Mouse (Mus musculus) CH12.LX (cell line): ENCODE measurements around the gene Ugt1a10. TPM values are rescaled to one million over a fixed set of nuclear protein-coding genes. Genes with fewer than 3 reads are reported as not detected.

Experiments used
- DNase-seq: peaks from one replicate; pipeline ENCODE4 v3.0.0-alpha.2; 2013; ENCODE audit errors: extremely low read depth
- H3K27ac ChIP-seq: 2 replicates; pipeline ENCODE4 v1.5.1; 2012; ENCODE audit warnings: low read depth, mild to moderate bottlenecking, control low read depth, moderate library complexity; ENCODE audit not compliant: insufficient read depth
- H3K27me3 ChIP-seq: replicated peaks from 2 replicates; pipeline ENCODE3; 2012; ENCODE audit warnings: inconsistent platforms
- H3K36me3 ChIP-seq, 2 experiments: replicated peaks in 1 of 2; 2 replicates each; pipeline versions ENCODE3 to v1.6.1; 2012; ENCODE audit warnings: inconsistent platforms in 1 of 2, low read length in 1 of 2, mild to moderate bottlenecking in 1 of 2, mixed read lengths in 1 of 2, moderate library complexity in 1 of 2; ENCODE audit not compliant: control insufficient read depth in 1 of 2, insufficient read depth in 1 of 2
- H3K4me1 ChIP-seq, 2 experiments: 2 replicates each; pipeline ENCODE4 v1.6.1; 2012; ENCODE audit warnings: inconsistent platforms in 1 of 2, moderate library complexity in 1 of 2; ENCODE audit not compliant: insufficient read depth in 2 of 2, control insufficient read depth in 1 of 2
- H3K4me2 ChIP-seq: 2 replicates; pipeline ENCODE4 v1.6.1; 2012; ENCODE audit warnings: low read depth, mild to moderate bottlenecking, control low read depth; ENCODE audit not compliant: poor library complexity, insufficient read depth, severe bottlenecking
- H3K4me3 ChIP-seq, 3 experiments: fragments of 150-350 bp in 1 of 3; sonication (generic) in 1 of 3; replicated peaks in 1 of 3; 2 replicates each; pipeline versions ENCODE3 to v1.5.1; 2011 to 2012; ENCODE audit warnings: low read depth in 2 of 3, low read length in 2 of 3, mild to moderate bottlenecking in 2 of 3, moderate library complexity in 2 of 3, control low read depth in 1 of 3, improper control_type of control experiment in 1 of 3, inconsistent platforms in 1 of 3, mixed read lengths in 1 of 3; ENCODE audit not compliant: poor library complexity in 1 of 3
- H3K79me2 ChIP-seq: replicated peaks from 2 replicates; pipeline ENCODE4 v1.6.1; 2012; ENCODE audit warnings: mild to moderate bottlenecking, moderate library complexity; ENCODE audit not compliant: control insufficient read depth, poor library complexity, insufficient read depth, severe bottlenecking; ENCODE audit errors: extremely low read depth
- H3K9ac ChIP-seq: 2 replicates; pipeline ENCODE4 v1.6.1; 2012; ENCODE audit warnings: low read depth, mild to moderate bottlenecking, control low read depth, moderate library complexity; ENCODE audit not compliant: insufficient read depth
- H3K9me3 ChIP-seq: replicated peaks from 2 replicates; pipeline ENCODE3; 2012; ENCODE audit warnings: low read length, inconsistent platforms, mixed read lengths
- BHLHE40 ChIP-seq: IDR thresholded peaks from 2 replicates; pipeline ENCODE4 v1.6.1; 2011; ENCODE audit warnings: mild to moderate bottlenecking, low read depth, low read length, improper control_type of control experiment
- CHD1 ChIP-seq: IDR thresholded peaks from 2 replicates; pipeline ENCODE4 v1.6.1; 2012; ENCODE audit warnings: low read depth, low read length, improper control_type of control experiment, inconsistent platforms
- EP300 ChIP-seq: IDR thresholded peaks from 2 replicates; pipeline ENCODE4 v1.6.1; 2011; ENCODE audit warnings: low read length, improper control_type of control experiment
- ETS1 ChIP-seq: conservative IDR thresholded peaks from 2 replicates; pipeline ENCODE4 v1.6.1; 2012; ENCODE audit warnings: low read depth, mild to moderate bottlenecking, inconsistent platforms, low read length, improper control_type of control experiment, moderate library complexity
- HCFC1 ChIP-seq: IDR thresholded peaks from 2 replicates; pipeline ENCODE4 v1.6.1; 2012; ENCODE audit warnings: low read depth, mild to moderate bottlenecking, inconsistent platforms, low read length, improper control_type of control experiment
- MAX ChIP-seq: IDR thresholded peaks from 2 replicates; pipeline ENCODE4 v1.6.1; 2011; ENCODE audit warnings: low read length, improper control_type of control experiment
- MAZ ChIP-seq: IDR thresholded peaks from 2 replicates; pipeline ENCODE4 v1.6.1; 2012; ENCODE audit warnings: low read depth, mild to moderate bottlenecking, inconsistent platforms, low read length, improper control_type of control experiment, moderate library complexity
- MEF2A ChIP-seq: IDR thresholded peaks from 2 replicates; pipeline ENCODE4 v1.6.1; 2014; ENCODE audit warnings: low read depth, mild to moderate bottlenecking, inconsistent platforms, low read length, improper control_type of control experiment, borderline replicate concordance
- MXI1 ChIP-seq: IDR thresholded peaks from 2 replicates; pipeline ENCODE4 v1.6.1; 2011; ENCODE audit warnings: mild to moderate bottlenecking, low read depth, low read length, improper control_type of control experiment
- NELFE ChIP-seq: IDR thresholded peaks from 2 replicates; pipeline ENCODE4 v1.6.1; 2011; ENCODE audit warnings: low read depth, low read length, improper control_type of control experiment
- NRF1 ChIP-seq: IDR thresholded peaks from 2 replicates; pipeline ENCODE4 v1.6.1; 2014; ENCODE audit warnings: low read depth, mild to moderate bottlenecking, inconsistent platforms, low read length, improper control_type of control experiment, moderate library complexity
- POLR2AphosphoS2 ChIP-seq: IDR thresholded peaks from 2 replicates; pipeline ENCODE4 v1.6.1; 2011; ENCODE audit warnings: low read depth, low read length, improper control_type of control experiment
- RAD21 ChIP-seq: IDR thresholded peaks from 2 replicates; pipeline ENCODE4 v1.6.1; 2011; ENCODE audit warnings: low read depth, mild to moderate bottlenecking, low read length, improper control_type of control experiment, moderate library complexity
- RCOR1 ChIP-seq: conservative IDR thresholded peaks from 2 replicates; pipeline ENCODE4 v1.6.1; 2012; ENCODE audit warnings: low read depth, mild to moderate bottlenecking, inconsistent platforms, low read length, improper control_type of control experiment
- SMC3 ChIP-seq: IDR thresholded peaks from 2 replicates; pipeline ENCODE4 v1.6.1; 2011; ENCODE audit warnings: low read depth, low read length, improper control_type of control experiment
- TBP ChIP-seq: conservative IDR thresholded peaks from 2 replicates; pipeline ENCODE4 v1.6.1; 2011; ENCODE audit warnings: low read depth, low read length, improper control_type of control experiment
- UBTF ChIP-seq: IDR thresholded peaks from 2 replicates; pipeline ENCODE4 v1.6.1; 2012; ENCODE audit warnings: low read depth, mild to moderate bottlenecking, inconsistent platforms, low read length, improper control_type of control experiment, moderate library complexity
- USF1 ChIP-seq: IDR thresholded peaks from 2 replicates; pipeline ENCODE4 v1.6.1; 2014; ENCODE audit warnings: low read depth, mild to moderate bottlenecking, inconsistent platforms, low read length, improper control_type of control experiment
- ZC3H11A ChIP-seq: IDR thresholded peaks from 2 replicates; pipeline ENCODE4 v1.6.1; 2012; ENCODE audit warnings: low read depth, mild to moderate bottlenecking, inconsistent platforms, low read length, improper control_type of control experiment
- ZKSCAN1 ChIP-seq: IDR thresholded peaks from 2 replicates; pipeline ENCODE4 v1.6.1; 2012; ENCODE audit warnings: low read depth, inconsistent platforms, low read length, improper control_type of control experiment, borderline replicate concordance
- ZMIZ1 ChIP-seq: IDR thresholded peaks from 2 replicates; pipeline ENCODE4 v1.6.1; 2012; ENCODE audit warnings: low read depth, mild to moderate bottlenecking, inconsistent platforms, low read length, improper control_type of control experiment
- ZNF384 ChIP-seq: IDR thresholded peaks from 2 replicates; pipeline ENCODE4 v1.6.1; 2012; ENCODE audit warnings: low read depth, low read length, improper control_type of control experiment, inconsistent platforms
- dilution Hi-C: fragments of 300-500 bp; cut with MboI; formaldehyde crosslinking; loops from 2 replicates; pipeline ENCODE4 v1.14.3; 2020; ENCODE audit warnings: low sequenced_read_pairs; ENCODE audit not compliant: extremely low pct_unique_long_range_greater_than_20kb, extremely low pct_ligation_motif_present
- in situ Hi-C: fragments of 300-500 bp; cut with MboI; formaldehyde crosslinking; loops from 3 replicates; pipeline ENCODE4 v1.14.3; 2019; ENCODE audit warnings: low sequenced_read_pairs, low pct_ligation_motif_present, low pct_unique_long_range_greater_than_20kb, mixed read lengths
- polyA plus RNA-seq: library from polyadenylated mRNA; unstranded; fragments of >175 nt; gene quantifications from 2 replicates; pipeline ENCODE4 v1.2.1, GENCODE M21; 2012; ENCODE audit warnings: low read depth; ENCODE audit not compliant: insufficient read length
- total RNA-seq, 2 experiments: library from RNA; depleted of rRNA; stranded (reverse); fragments of 300-350 nt in 1 of 2; fragments of >200 nt in 1 of 2; gene quantifications; 2 replicates each; pipeline ENCODE4 v1.2.3; 2012 to 2014

Gene Ugt1a10
- total and polyA plus RNA-seq, 3 experiments = not detected

- Histone ChIP-seq H3K9me3 (peaks cover 6% of the 10 kb centered on the region), H3K4me3 (no peak overlapping the region), H3K9ac (no peak overlapping the region), H3K27me3 (peaks cover 5% of the 10 kb centered on the region), H3K4me1 (peaks cover 0 to 1% of the 10 kb centered on the region in 2 experiments; a peak in 1 of 4 replicates), H3K36me3 (no peaks in the 10 kb centered on the region), H3K4me2 (no peak overlapping the region), H3K27ac (no peak overlapping the region), H3K79me2 (no peaks in the 10 kb centered on the region)
- DNase-seq = no peak
- dilution Hi-C loops = no loop called here
- in situ Hi-C loops = no loop called here
- TF ChIP-seq ETS1 (no peak), RCOR1 (no peak), POLR2AphosphoS2 (no peak), RAD21 (no peak), NRF1 (no peak), MAZ (no peak), ZKSCAN1 (no peak), TBP (no peak), HCFC1 (no peak), MEF2A (no peak)
These were observed 40.5 kb upstream of the Ugt1a10 start for GRCm38 (mm10) chr1:88014671-88015070.

DNA sequence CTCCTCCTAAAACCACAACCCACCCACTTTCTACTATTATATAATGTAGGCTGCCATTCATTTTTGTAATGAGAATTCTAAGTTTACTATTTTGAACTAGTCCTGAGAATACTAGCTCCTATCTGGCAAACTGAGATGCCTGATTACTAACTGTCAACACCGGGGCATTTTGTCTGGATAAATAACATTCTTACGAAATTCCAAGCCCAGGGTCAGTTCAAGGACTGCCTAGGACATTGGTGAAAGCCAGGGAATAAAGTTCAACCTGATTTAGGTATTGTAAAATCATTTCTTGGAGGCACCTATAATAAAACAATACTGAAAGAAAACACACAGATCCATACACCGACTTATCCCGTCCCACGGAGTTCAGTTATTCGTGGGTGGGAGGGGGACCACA is 39.8 kb upstream of the Ugt1a10 start:
- Histone ChIP-seq H3K9me3 (peaks cover 6% of the 10 kb centered on the region), H3K9ac (no peak overlapping the region), H3K4me1 (no peaks in the 10 kb centered on the region), H3K4me3 (no peak overlapping the region), H3K27me3 (peaks cover 3% of the 10 kb centered on the region), H3K27ac (no peak overlapping the region), H3K4me2 (no peak overlapping the region), H3K79me2 (no peaks in the 10 kb centered on the region), H3K36me3 (no peaks in the 10 kb centered on the region)
- in situ Hi-C loops (no loop called here), dilution Hi-C loops (no loop called here)
- TF ChIP-seq NELFE (no peak), USF1 (no peak), ZC3H11A (no peak), ZMIZ1 (no peak), RCOR1 (no peak), SMC3 (no peak), UBTF (no peak), HCFC1 (no peak), EP300 (no peak), CHD1 (no peak), ZNF384 (no peak), MXI1 (no peak), MAX (no peak), BHLHE40 (no peak)
- no peak for DNase-seq
